Mouse (Mus musculus) embryonic facial prominence, embryonic 11.5 days (tissue): ENCODE measurements at regions not wholly inside any gene's neighbourhood (a gene's known extent, or its start where the extent isn't known, plus 50 kb on each side); places are given as distances from the start of the nearest gene placed in this dataset.
"Not testable (repeated sequence)": the region's sequence is repeated elsewhere in the genome, so short reads cannot be mapped to it uniquely, and the experiment has no call there.

Experiments used
- ATAC-seq: fragments of 200-750 bp; cut with Nextera tagmentation; replicated peaks from 2 replicates; pipeline ENCODE4 v1.8.0; 2017; ENCODE audit warnings: low read depth; ENCODE audit not compliant: insufficient number of reproducible peaks, low FRiP score, low TSS enrichment
- DNase-seq: peaks from one replicate; pipeline ENCODE4 v3.0.0-alpha.2; 2015; ENCODE audit warnings: low spot score
- H3K27ac ChIP-seq: fragments of 300-500 bp; sonication (generic); replicated peaks from 2 replicates; pipeline ENCODE4 v1.5.1; 2014; ENCODE audit warnings: mild to moderate bottlenecking, low read depth, low read length, control low read depth
- H3K27me3 ChIP-seq: fragments of 300-500 bp; sonication (generic); 2 replicates; pipeline ENCODE4 v1.6.1; 2014; ENCODE audit warnings: mild to moderate bottlenecking, low read length, moderate library complexity, mixed read lengths; ENCODE audit not compliant: control insufficient read depth, insufficient read depth
- H3K36me3 ChIP-seq: fragments of 300-500 bp; sonication (generic); replicated peaks from 2 replicates; pipeline ENCODE4 v1.6.1; 2014; ENCODE audit warnings: low read depth, mild to moderate bottlenecking, low read length, moderate library complexity, mixed read lengths; ENCODE audit not compliant: control insufficient read depth, insufficient read depth
- H3K4me1 ChIP-seq: fragments of 300-500 bp; sonication (generic); 2 replicates; pipeline ENCODE4 v1.6.1; 2014; ENCODE audit warnings: low read length, mixed read lengths; ENCODE audit not compliant: control insufficient read depth, insufficient read depth
- H3K4me2 ChIP-seq: fragments of 300-500 bp; sonication (generic); 2 replicates; pipeline ENCODE4 v1.6.1; 2014; ENCODE audit warnings: low read depth, mild to moderate bottlenecking, control low read depth, low read length, moderate library complexity
- H3K4me3 ChIP-seq: fragments of 300-500 bp; sonication (generic); 2 replicates; pipeline ENCODE4 v1.5.1; 2014; ENCODE audit warnings: low read depth, low read length, control low read depth
- H3K9ac ChIP-seq: fragments of 300-500 bp; sonication (generic); replicated peaks from 2 replicates; pipeline ENCODE4 v1.6.1; 2014; ENCODE audit warnings: mild to moderate bottlenecking, control low read depth, low read length
- H3K9me3 ChIP-seq: fragments of 300-500 bp; sonication (generic); replicated peaks from 2 replicates; pipeline ENCODE4 v1.6.1; 2016; ENCODE audit warnings: mild to moderate bottlenecking, low read length, inconsistent platforms, mixed read lengths; ENCODE audit not compliant: control insufficient read depth
- WGBS: fragments of 180-500 bp; shearing (Covaris S2); extraction: QIAGEN DNeasy Blood & Tissue Kit; methylation state at CpG from one replicate; pipeline ENCODE4 v1.1.7; 2014; 5-methylcytosine and 5-hydroxymethylcytosine counted together

GRCm38 (mm10) chr3:78966683-78967549, 319.4 kb downstream of the Rapgef2 start:
- ATAC-seq, result peak; percentile 80
- not testable (repeated sequence) for H3K27ac ChIP-seq, DNase-seq, H3K9me3 ChIP-seq, H3K4me1 ChIP-seq, H3K27me3 ChIP-seq, H3K36me3 ChIP-seq
- 3% methylated on average over 51 of the region's 57 CpGs for WGBS
- Histone ChIP-seq H3K4me3 (peak overlapping the region; percentile 41), H3K4me2 (peak overlapping the region; percentile 67), H3K9ac (peak overlapping the region; percentile 55)

- DNase-seq, result no peak
- WGBS, result 77% methylated on average over 9 of the region's 9 CpGs
These were observed 322.0 kb downstream of the Rapgef2 start for GRCm38 (mm10) chr3:78964231-78964858.

GRCm38 (mm10) chr3:78958781-78959180, 327.5 kb downstream of the Rapgef2 start:
- no peak for ATAC-seq
- WGBS, result 17% methylated on average over 1 of the region's 1 CpGs
- Histone ChIP-seq H3K4me1 (no peaks in the 10 kb centered on the region), H3K36me3 (no peaks in the 10 kb centered on the region), H3K27ac (no peak overlapping the region), H3K27me3 (no peaks in the 10 kb centered on the region), H3K4me2 (no peak overlapping the region), H3K9ac (no peak overlapping the region), H3K9me3 (no peaks in the 10 kb centered on the region), H3K4me3 (no peak overlapping the region)
- peak; percentile 81 for DNase-seq

More at GRCm38 (mm10) chr3:78964231-78964858, 322.0 kb downstream of the Rapgef2 start:
- ATAC-seq, result no peak
- Histone ChIP-seq H3K27ac (no peak overlapping the region), H3K4me2 (no peak overlapping the region), H3K9me3 (no peaks in the 10 kb centered on the region), H3K4me1 (no peaks in the 10 kb centered on the region), H3K27me3 (no peaks in the 10 kb centered on the region), H3K9ac (no peak overlapping the region), H3K4me3 (no peak overlapping the region), H3K36me3 (no peaks in the 10 kb centered on the region)

GRCm38 (mm10) chr3:78955364-78955763, 331.0 kb downstream of the Rapgef2 start:
- H3K9ac ChIP-seq, result no peak overlapping the region
- no peak overlapping the region for H3K27ac ChIP-seq
- H3K9me3 ChIP-seq, result no peaks in the 10 kb centered on the region
- 81% methylated on average over 7 of the region's 7 CpGs for WGBS
- DNase-seq (no peak), ATAC-seq (no peak)
- no peaks in the 10 kb centered on the region for H3K36me3 ChIP-seq
- H3K4me1 ChIP-seq, result no peaks in the 10 kb centered on the region
- no peak overlapping the region for H3K4me3 ChIP-seq
- no peaks in the 10 kb centered on the region for H3K27me3 ChIP-seq
- H3K4me2 ChIP-seq, result no peak overlapping the region

- ATAC-seq, H3K36me3 ChIP-seq, H3K4me1 ChIP-seq, H3K27me3 ChIP-seq, H3K4me3 ChIP-seq, H3K9ac ChIP-seq, H3K27ac ChIP-seq, H3K4me2 ChIP-seq, H3K9me3 ChIP-seq: not testable (repeated sequence)
- peak; percentile 30 for DNase-seq
- 66% methylated on average over 6 of the region's 7 CpGs for WGBS
These were observed 336.9 kb downstream of the Rapgef2 start for GRCm38 (mm10) chr3:78949385-78949784.

- no peaks in the 10 kb centered on the region for H3K4me1 ChIP-seq
- H3K4me3 ChIP-seq, result no peak overlapping the region
- no peaks in the 10 kb centered on the region for H3K9me3 ChIP-seq
- H3K27me3 ChIP-seq, result no peaks in the 10 kb centered on the region
- H3K4me2 ChIP-seq, result no peak overlapping the region
- WGBS, result 84% methylated on average over 9 of the region's 9 CpGs
- no peak overlapping the region for H3K27ac ChIP-seq
- ATAC-seq, result no peak
- no peaks in the 10 kb centered on the region for H3K36me3 ChIP-seq
- DNase-seq, result no peak
- H3K9ac ChIP-seq, result no peak overlapping the region
These were observed 337.6 kb downstream of the Rapgef2 start for GRCm38 (mm10) chr3:78948700-78949099.

- H3K27ac ChIP-seq, result no peak overlapping the region
- DNase-seq, result peak; percentile 82
- H3K4me2 ChIP-seq, result no peak overlapping the region
- WGBS, result 32% methylated on average over 8 of the region's 8 CpGs
- no peaks in the 10 kb centered on the region for H3K4me1 ChIP-seq
- ATAC-seq, result no peak
- no peaks in the 10 kb centered on the region for H3K36me3 ChIP-seq
- H3K9ac ChIP-seq, result no peak overlapping the region
- no peaks in the 10 kb centered on the region for H3K9me3 ChIP-seq
- H3K27me3 ChIP-seq, result no peaks in the 10 kb centered on the region
- H3K4me3 ChIP-seq, result no peak overlapping the region
These were observed 338.1 kb downstream of the Rapgef2 start for GRCm38 (mm10) chr3:78948171-78948570.

GRCm38 (mm10) chr3:78947183-78947582, 339.1 kb downstream of the Rapgef2 start:
- WGBS, result 88% methylated on average over 9 of the region's 9 CpGs
- no peaks in the 10 kb centered on the region for H3K4me1 ChIP-seq
- H3K9me3 ChIP-seq, result no peaks in the 10 kb centered on the region
- no peak overlapping the region for H3K9ac ChIP-seq
- no peak overlapping the region for H3K4me3 ChIP-seq
- no peak overlapping the region for H3K27ac ChIP-seq
- no peak overlapping the region for H3K4me2 ChIP-seq
- no peak for ATAC-seq
- DNase-seq, result no peak
- no peaks in the 10 kb centered on the region for H3K36me3 ChIP-seq
- H3K27me3 ChIP-seq, result no peaks in the 10 kb centered on the region
